ENCODE assay signal across 18 mouse cellular contexts in the genomic region with DNA sequence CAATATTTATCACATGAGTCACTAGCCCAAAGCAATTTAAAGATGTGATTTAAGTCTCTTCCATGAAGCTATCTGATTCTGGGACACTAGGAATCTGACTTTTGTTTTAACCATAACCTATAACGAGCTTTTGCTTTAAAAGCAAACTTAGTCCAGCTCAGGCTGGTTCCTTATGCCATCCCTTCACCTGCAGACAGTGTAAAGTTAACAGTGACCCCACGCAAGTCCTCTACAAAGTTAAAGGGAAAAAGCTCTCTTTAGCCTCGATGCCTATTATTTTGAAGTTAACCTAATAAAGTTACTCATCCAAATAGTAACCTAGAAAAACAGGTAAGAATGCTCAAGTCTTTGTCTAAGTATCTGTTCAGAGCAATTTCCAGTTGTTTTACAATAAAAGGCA. TPM values are rescaled to one million over a fixed set of nuclear protein-coding genes. Genes with fewer than 3 reads are reported as not detected.
DNase-seq lines count a peak whose midpoint lies in the region; ATAC-seq and TF ChIP-seq lines count a peak whose summit lies in the region.
"Had no signal": no experiment of that assay in that cellular context is flagged by ENCODE, and none has a peak within 500 bp of the region (broad histone marks: within the 10 kb centered on the region; RNA-seq: fewer than 3 reads in every experiment).

No protein-coding gene starts in this region.

- H3K27ac ChIP-seq in liver, postnatal 0 days (ENCODE audit: low read depth) = no peak overlapping the region
- H3K27ac ChIP-seq in liver, embryonic 12.5 days = no peak overlapping the region
- H3K27ac ChIP-seq in MEL (ENCODE audit: control insufficient read depth, low read depth, low read length) = peak overlapping the region; percentile 49; the same call in 1 of the 2 replicates
- peak overlapping the region; percentile 91 for H3K27ac ChIP-seq in embryonic fibroblast, embryonic 13.5 days (ENCODE audit: insufficient read depth, low read length)
- H3K27ac ChIP-seq: embryonic facial prominence, embryonic 13.5 days; forebrain, embryonic 10.5 days; heart, embryonic 13.5 days; hindbrain, embryonic 15.5 days had no signal

- WGBS in liver, postnatal 0 days (ENCODE audit: insufficient replicate concordance) = 64% methylated on average over 3 of the region's 3 CpGs
- 59% methylated on average over 3 of the region's 3 CpGs for WGBS in liver, embryonic 12.5 days (ENCODE audit: insufficient replicate concordance)

- H3K4me3 ChIP-seq in liver, postnatal 0 days (ENCODE audit: low read depth, low read length) = no peak overlapping the region
- no peak overlapping the region for H3K4me3 ChIP-seq in liver, embryonic 12.5 days
- no peak overlapping the region; a peak in 1 of 4 replicates for H3K4me3 ChIP-seq in MEL (ENCODE audit: control insufficient read depth in 1 of 2, insufficient read depth in 1 of 2, low read depth in 2 of 2, low read length in 2 of 2)
- H3K4me3 ChIP-seq in embryonic fibroblast, embryonic 13.5 days (ENCODE audit: insufficient read depth, low read length) = no peak overlapping the region
- H3K4me3 ChIP-seq: embryonic facial prominence, embryonic 13.5 days; erythroblast, embryonic 14.5 days; forebrain, embryonic 10.5 days; heart, embryonic 13.5 days; hindbrain, embryonic 15.5 days had no signal

- H3K4me2 ChIP-seq in liver, postnatal 0 days (ENCODE audit: low read depth, low read length) = 0 out of 2 replicates have a peak overlapping the region, but pooled peaks have one; percentile 15
- no peak overlapping the region for H3K4me2 ChIP-seq in liver, embryonic 12.5 days
- H3K4me2 ChIP-seq: embryonic facial prominence, embryonic 13.5 days; heart, embryonic 13.5 days; hindbrain, embryonic 15.5 days had no signal

- no peaks in the 10 kb centered on the region for H3K9me3 ChIP-seq in liver, postnatal 0 days (ENCODE audit: low read length)
- H3K9me3 ChIP-seq in liver, embryonic 12.5 days (replicated peaks) = no peaks in the 10 kb centered on the region
- H3K9me3 ChIP-seq in MEL (replicated peaks; ENCODE audit: insufficient read depth, low read length) = no peaks in the 10 kb centered on the region
- H3K9me3 ChIP-seq: embryonic facial prominence, embryonic 13.5 days; forebrain, embryonic 10.5 days; heart, embryonic 13.5 days; hindbrain, embryonic 15.5 days had no signal

- H3K9ac ChIP-seq in liver, postnatal 0 days (replicated peaks) = no peak overlapping the region
- no peak overlapping the region for H3K9ac ChIP-seq in liver, embryonic 12.5 days
- no peak overlapping the region for H3K9ac ChIP-seq in MEL (ENCODE audit: control insufficient read depth, low read depth, low read length, poor library complexity, severe bottlenecking)
- H3K9ac ChIP-seq: embryonic facial prominence, embryonic 13.5 days; heart, embryonic 13.5 days; hindbrain, embryonic 15.5 days had no signal

- H3K79me2 ChIP-seq in MEL (ENCODE audit: control insufficient read depth, insufficient read depth, low read length, poor library complexity) = peaks cover 2% of the 10 kb centered on the region; the same call in 1 of the 2 replicates

- DNase-seq in liver, postnatal 0 days = no peak
- no peak for DNase-seq in MEL (ENCODE audit: low read depth, low spot score)
- peak; percentile 58 for DNase-seq in naive thymus-derived CD4-positive, alpha-beta T cell, adult 2 months (ENCODE audit: low read depth)
- DNase-seq in ovary, postnatal 10 days (ENCODE audit: low spot score) = no peak
- DNase-seq in Muller cell, postnatal 12 days (ENCODE audit: inconsistent ontology term) = no peak
- no peak for DNase-seq in urinary bladder, postnatal 25 days (ENCODE audit: low spot score)
- DNase-seq: cerebellum, adult 18-20 months; cerebellum, adult 9-11 months; cerebellum, postnatal 36 days; gastrocnemius, postnatal 10 days had no signal

- no peaks in the 10 kb centered on the region for H3K27me3 ChIP-seq in liver, postnatal 0 days (ENCODE audit: insufficient read depth, low read length)
- no peaks in the 10 kb centered on the region for H3K27me3 ChIP-seq in liver, embryonic 12.5 days (replicated peaks)
- no peaks in the 10 kb centered on the region for H3K27me3 ChIP-seq in MEL (ENCODE audit: control insufficient read depth in 1 of 2, insufficient read depth in 2 of 2, low read length in 2 of 2)
- H3K27me3 ChIP-seq: embryonic facial prominence, embryonic 13.5 days; heart, embryonic 13.5 days; hindbrain, embryonic 15.5 days had no signal

- 0 out of 2 replicates have a peak, but pooled peaks cover 3% of the 10 kb centered on the region for H3K4me1 ChIP-seq in liver, postnatal 0 days (ENCODE audit: insufficient read depth)
- peaks cover 12% of the 10 kb centered on the region for H3K4me1 ChIP-seq in liver, embryonic 12.5 days
- peaks cover 13 to 19% of the 10 kb centered on the region in 2 experiments for H3K4me1 ChIP-seq in MEL (ENCODE audit: control insufficient read depth in 1 of 2, insufficient read depth in 2 of 2, low read length in 2 of 2)
- H3K4me1 ChIP-seq in embryonic fibroblast, embryonic 13.5 days (ENCODE audit: control insufficient read depth, insufficient read depth, low read length) = 0 out of 2 replicates have a peak, but pooled peaks cover 3% of the 10 kb centered on the region
- H3K4me1 ChIP-seq: heart, embryonic 13.5 days; hindbrain, embryonic 15.5 days had no signal

- no peak for TF ChIP-seq CTCF in liver, postnatal 0 days (IDR thresholded peaks at IDR 0.05; ENCODE audit: low read depth)
- TF ChIP-seq CTCF in MEL (IDR thresholded peaks at IDR 0.05 in 2 of 3, conservative IDR thresholded peaks at IDR 0.05 in 1 of 3; ENCODE audit: control insufficient read depth in 1 of 3, insufficient read depth in 1 of 3, low read depth in 2 of 3, low read length in 3 of 3, poor library complexity in 1 of 3, severe bottlenecking in 1 of 3) = no peak
- TF ChIP-seq CTCF in embryonic fibroblast, embryonic 13.5 days (IDR thresholded peaks at IDR 0.05; ENCODE audit: borderline replicate concordance, insufficient read depth, low read length) = no peak

- no peak for TF ChIP-seq EP300 in liver, postnatal 0 days (IDR thresholded peaks at IDR 0.05; ENCODE audit: low read depth)
- no peak for TF ChIP-seq EP300 in MEL (IDR thresholded peaks at IDR 0.05; ENCODE audit: low read depth in 1 of 2, low read length in 2 of 2)

- TF ChIP-seq POLR2A in MEL (IDR thresholded peaks at IDR 0.05; ENCODE audit: control insufficient read depth in 1 of 2, insufficient read depth in 1 of 2, low read depth in 1 of 2, low read length in 2 of 2, poor library complexity in 1 of 2) = no peak
- no peak for TF ChIP-seq POLR2A in embryonic fibroblast, embryonic 13.5 days (IDR thresholded peaks at IDR 0.05; ENCODE audit: low read depth, low read length)

- no peak for ATAC-seq in liver, postnatal 0 days
- ATAC-seq in liver, embryonic 12.5 days = no peak
- ATAC-seq: forebrain, embryonic 14.5 days had no signal

- no peak for TF ChIP-seq RAD21 in MEL (IDR thresholded peaks at IDR 0.05; ENCODE audit: low read depth, low read length)

- peaks cover 11% of the 10 kb centered on the region for H3K36me3 ChIP-seq in liver, postnatal 0 days (replicated peaks; ENCODE audit: insufficient read depth, low read length)
- peaks cover 10% of the 10 kb centered on the region; the same call in 1 of the 2 replicates for H3K36me3 ChIP-seq in liver, embryonic 12.5 days
- peaks cover 6 to 36% of the 10 kb centered on the region in 2 experiments; a peak in 2 of 4 replicates for H3K36me3 ChIP-seq in MEL (ENCODE audit: control insufficient read depth in 1 of 2, insufficient read depth in 2 of 2, low read length in 2 of 2)
- H3K36me3 ChIP-seq: forebrain, embryonic 10.5 days; hindbrain, embryonic 15.5 days had no signal

TF ChIP-seq in MEL, 35 proteins besides CTCF, POLR2A, EP300 and RAD21:
- no peak for TF ChIP-seq SIN3A (IDR thresholded peaks at IDR 0.05; ENCODE audit: low read length)

RNA-seq across cellular contexts. Expression of gene Stk17b, which starts 10.5 kb away (rescaled TPM):
- 13.3 and 14.0 TPM in 2 replicates for polyA plus RNA-seq in liver, postnatal 0 days (2015; fragmentation: Nextera tagmentation; extraction: Ambion mirVana)
- polyA plus RNA-seq in liver, embryonic 12.5 days (2016; fragmentation: Nextera tagmentation; extraction: Ambion mirVana) = 16.5 and 17.9 TPM in 2 replicates
- 6.4 and 8.6 TPM in 2 replicates for total RNA-seq in MEL (2012; rRNA removed)
- 1 to 10 TPM in 1 of 2 experiments, not detected in 1; 8.0 TPM for polyA plus RNA-seq in MEL (2012; ENCODE audit: insufficient read depth in 1 of 2, insufficient read length in 2 of 2, low read depth in 1 of 2, low replicate concordance in 2 of 2, missing spikeins in 1 of 2)
- 38.6 and 52.9 TPM in 2 replicates for polyA plus RNA-seq in embryonic fibroblast, embryonic 13.5 days (2011; ENCODE audit: insufficient read length, low read depth, missing spikeins)

Comparison
In these comparisons a context has a peak if more than half of its experiments do, and no peak if none do; other contexts are left out.
1. H3K27ac ChIP-seq: peak in MEL (single experiment) and embryonic fibroblast, embryonic 13.5 days (single experiment); none in liver, postnatal 0 days (single experiment) and liver, embryonic 12.5 days (single experiment).